Mouse (Mus musculus) ES-Bruce4 (cell line): ENCODE measurements at regions not wholly inside any gene's neighbourhood (a gene's known extent, or its start where the extent isn't known, plus 50 kb on each side); places are given as distances from the start of the nearest gene placed in this dataset.

Experiments
- H3K27ac ChIP-seq: 2 replicates; pipeline ENCODE4 v1.5.1; 2012; ENCODE audit warnings: low read length, inconsistent platforms; ENCODE audit not compliant: insufficient read depth
- H3K27me3 ChIP-seq: 2 replicates; pipeline ENCODE4 v1.6.1; 2012; ENCODE audit warnings: mild to moderate bottlenecking, low read length, inconsistent platforms; ENCODE audit not compliant: control insufficient read depth, poor library complexity, insufficient read depth, severe bottlenecking
- H3K36me3 ChIP-seq: 2 replicates; pipeline ENCODE4 v1.6.1; 2012; ENCODE audit warnings: inconsistent platforms, mild to moderate bottlenecking, low read length, moderate library complexity; ENCODE audit not compliant: control insufficient read depth, poor library complexity, insufficient read depth, severe bottlenecking
- H3K4me1 ChIP-seq: one replicate; pipeline ENCODE4 v1.8.1; 2011; ENCODE audit warnings: low read length; ENCODE audit not compliant: control insufficient read depth, insufficient read depth
- H3K4me3 ChIP-seq: 2 replicates; pipeline ENCODE4 v1.5.1; 2011; ENCODE audit warnings: low read depth, mild to moderate bottlenecking, low read length
- H3K9ac ChIP-seq: 2 replicates; pipeline ENCODE4 v1.6.1; 2012; ENCODE audit warnings: low read depth, mild to moderate bottlenecking, inconsistent platforms; ENCODE audit not compliant: poor library complexity, severe bottlenecking
- H3K9me3 ChIP-seq: replicated peaks from 2 replicates; pipeline ENCODE4 v1.6.1; 2012; ENCODE audit warnings: mild to moderate bottlenecking, low read length, inconsistent platforms; ENCODE audit not compliant: control insufficient read depth, poor library complexity, insufficient read depth, severe bottlenecking
- CTCF ChIP-seq: IDR thresholded peaks from one replicate; pipeline ENCODE4 v1.8.1; 2011; ENCODE audit warnings: low read depth, low read length
- EP300 ChIP-seq: IDR thresholded peaks from 2 replicates; pipeline ENCODE4 v1.6.1; 2011; ENCODE audit warnings: low read depth, low read length; ENCODE audit not compliant: insufficient read depth
- POLR2A ChIP-seq: IDR thresholded peaks from one replicate; pipeline ENCODE4 v1.8.1; 2011; ENCODE audit warnings: low read length; ENCODE audit not compliant: insufficient read depth

- Histone ChIP-seq H3K36me3 (no peaks in the 10 kb centered on the region), H3K27me3 (no peaks in the 10 kb centered on the region), H3K4me1 (peaks cover 5% of the 10 kb centered on the region), H3K9me3 (no peaks in the 10 kb centered on the region; the same call in 1 of the 2 replicates), H3K9ac (no peak overlapping the region), H3K27ac (no peak overlapping the region), H3K4me3 (no peak overlapping the region)
- TF ChIP-seq CTCF (no peak), EP300 (no peak), POLR2A (no peak)
These were observed 248.0 kb downstream of the Tcerg1l start for GRCm38 (mm10) chr7:138149496-138149895.

GRCm38 (mm10) chr7:138153455-138154167 is 243.9 kb downstream of the Tcerg1l start:
- TF ChIP-seq EP300 (peak; percentile 88), POLR2A (no peak)
- no peak overlapping the region for H3K9ac ChIP-seq
- H3K27me3 ChIP-seq = no peaks in the 10 kb centered on the region
- peak overlapping the region; percentile 89 for H3K27ac ChIP-seq
- no peak overlapping the region for H3K4me3 ChIP-seq
- no peaks in the 10 kb centered on the region for H3K9me3 ChIP-seq
- H3K4me1 ChIP-seq = peaks cover 5% of the 10 kb centered on the region
- H3K36me3 ChIP-seq = no peaks in the 10 kb centered on the region
